Mouse (Mus musculus): ENCODE data around the gene Tarbp1.

DNA sequence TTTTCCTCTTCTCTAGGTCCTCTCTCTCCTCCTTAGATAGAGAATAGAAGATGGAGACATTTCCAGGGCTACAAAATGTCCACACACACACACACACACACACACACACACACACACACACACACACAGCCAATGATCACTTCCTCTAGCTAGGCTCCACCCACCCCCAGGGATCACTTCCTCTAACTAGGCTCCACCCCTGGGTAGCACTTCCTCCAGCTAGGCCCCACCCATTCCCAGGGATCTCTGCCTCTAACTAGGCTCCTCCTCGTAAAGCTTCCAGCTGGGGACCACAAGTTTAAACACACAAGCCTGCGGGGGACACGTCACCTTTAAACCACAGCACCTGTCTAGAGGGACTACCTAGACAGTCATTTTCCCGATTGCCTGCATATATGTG, 87.3 kb downstream of the Tarbp1 start:
- TF ChIP-seq CTCF (IDR thresholded peaks at IDR 0.05; ENCODE audit: control insufficient read depth, insufficient read depth, insufficient replicate concordance, low read depth, low read length) (no peak), POLR2A (IDR thresholded peaks at IDR 0.05; ENCODE audit: control insufficient read depth, low read depth, low read length) (no peak)
